Mouse (Mus musculus) midbrain, embryonic 15.5 days (tissue): ENCODE data around the gene Dscam. TPM values are rescaled to one million over a fixed set of nuclear protein-coding genes. Genes with fewer than 3 reads are reported as not detected.

Experiments
- ATAC-seq: fragments of 200-750 bp; cut with Nextera tagmentation; replicated peaks from 2 replicates; pipeline ENCODE4 v1.8.0; 2017; ENCODE audit warnings: moderate TSS enrichment
- H3K27ac ChIP-seq: fragments of 300-500 bp; sonication (generic); 2 replicates; pipeline ENCODE4 v1.5.1; 2015; ENCODE audit warnings: mild to moderate bottlenecking, inconsistent platforms
- H3K27me3 ChIP-seq: fragments of 300-500 bp; sonication (generic); replicated peaks from 2 replicates; pipeline ENCODE4 v1.6.1; 2015; ENCODE audit warnings: inconsistent platforms
- H3K36me3 ChIP-seq: fragments of 300-500 bp; sonication (generic); replicated peaks from 2 replicates; pipeline ENCODE4 v1.6.1; 2015; ENCODE audit warnings: inconsistent platforms
- H3K4me1 ChIP-seq: fragments of 300-500 bp; sonication (generic); 2 replicates; pipeline ENCODE4 v1.6.1; 2015; ENCODE audit warnings: inconsistent platforms
- H3K4me2 ChIP-seq: fragments of 300-500 bp; sonication (generic); 2 replicates; pipeline ENCODE4 v1.6.1; 2015; ENCODE audit warnings: inconsistent platforms, mild to moderate bottlenecking, moderate library complexity
- H3K4me3 ChIP-seq: fragments of 300-500 bp; sonication (generic); 2 replicates; pipeline ENCODE4 v1.5.1; 2015; ENCODE audit warnings: mild to moderate bottlenecking, inconsistent platforms
- H3K9ac ChIP-seq: fragments of 300-500 bp; sonication (generic); 2 replicates; pipeline ENCODE4 v1.6.1; 2015; ENCODE audit warnings: mild to moderate bottlenecking, inconsistent platforms
- H3K9me3 ChIP-seq: fragments of 300-500 bp; sonication (generic); 2 replicates; pipeline ENCODE4 v1.6.1; 2016; ENCODE audit warnings: inconsistent platforms
- WGBS: fragments of 180-500 bp; shearing (Covaris S2); methylation state at CpG from one replicate; pipeline ENCODE4 v1.1.7; 2015; ENCODE audit warnings: mixed read lengths; 5-methylcytosine and 5-hydroxymethylcytosine counted together
- polyA plus RNA-seq: library from polyadenylated mRNA; unstranded; fragments of >200 nt; fragmentation: Nextera tagmentation; extraction: Ambion mirVana; gene quantifications from 2 replicates; pipeline ENCODE4 v1.2.1, GENCODE M21; 2015

Dscam gene
- polyA plus RNA-seq, 1 experiment from 2014 or later, result 16.2 TPM

- Histone ChIP-seq H3K27ac (no peak overlapping the region), H3K9me3 (no peaks in the 10 kb centered on the region), H3K9ac (no peak overlapping the region), H3K27me3 (no peaks in the 10 kb centered on the region), H3K36me3 (no peaks in the 10 kb centered on the region), H3K4me1 (no peaks in the 10 kb centered on the region), H3K4me2 (no peak overlapping the region), H3K4me3 (no peak overlapping the region)
- WGBS, result 77% methylated on average over 3 of the region's 3 CpGs
- ATAC-seq, result no peak
Measured at GRCm38 (mm10) chr16:96599401-96600060, 571.0 kb downstream of the Dscam start.

GRCm38 (mm10) chr16:96575841-96576240 lies 594.7 kb downstream of the Dscam start:
- ATAC-seq, result no peak
- H3K9ac ChIP-seq, result no peak overlapping the region
- H3K9me3 ChIP-seq, result no peaks in the 10 kb centered on the region
- H3K27me3 ChIP-seq, result no peaks in the 10 kb centered on the region
- WGBS, result 85% methylated on average over 5 of the region's 5 CpGs
- H3K4me1 ChIP-seq, result no peaks in the 10 kb centered on the region
- no peaks in the 10 kb centered on the region for H3K36me3 ChIP-seq
- no peak overlapping the region for H3K27ac ChIP-seq
- no peak overlapping the region for H3K4me2 ChIP-seq
- no peak overlapping the region for H3K4me3 ChIP-seq

- peaks cover 11% of the 10 kb centered on the region for H3K4me1 ChIP-seq
- H3K9ac ChIP-seq, result no peak overlapping the region
- H3K36me3 ChIP-seq, result no peaks in the 10 kb centered on the region
- H3K27me3 ChIP-seq, result no peaks in the 10 kb centered on the region
- no peak for ATAC-seq
- H3K4me3 ChIP-seq, result no peak overlapping the region
- WGBS, result 65% methylated on average over 3 of the region's 3 CpGs
- no peaks in the 10 kb centered on the region for H3K9me3 ChIP-seq
- no peak overlapping the region for H3K4me2 ChIP-seq
- no peak overlapping the region for H3K27ac ChIP-seq
Measured at GRCm38 (mm10) chr16:96567428-96567827, 603.1 kb downstream of the Dscam start.

DNA sequence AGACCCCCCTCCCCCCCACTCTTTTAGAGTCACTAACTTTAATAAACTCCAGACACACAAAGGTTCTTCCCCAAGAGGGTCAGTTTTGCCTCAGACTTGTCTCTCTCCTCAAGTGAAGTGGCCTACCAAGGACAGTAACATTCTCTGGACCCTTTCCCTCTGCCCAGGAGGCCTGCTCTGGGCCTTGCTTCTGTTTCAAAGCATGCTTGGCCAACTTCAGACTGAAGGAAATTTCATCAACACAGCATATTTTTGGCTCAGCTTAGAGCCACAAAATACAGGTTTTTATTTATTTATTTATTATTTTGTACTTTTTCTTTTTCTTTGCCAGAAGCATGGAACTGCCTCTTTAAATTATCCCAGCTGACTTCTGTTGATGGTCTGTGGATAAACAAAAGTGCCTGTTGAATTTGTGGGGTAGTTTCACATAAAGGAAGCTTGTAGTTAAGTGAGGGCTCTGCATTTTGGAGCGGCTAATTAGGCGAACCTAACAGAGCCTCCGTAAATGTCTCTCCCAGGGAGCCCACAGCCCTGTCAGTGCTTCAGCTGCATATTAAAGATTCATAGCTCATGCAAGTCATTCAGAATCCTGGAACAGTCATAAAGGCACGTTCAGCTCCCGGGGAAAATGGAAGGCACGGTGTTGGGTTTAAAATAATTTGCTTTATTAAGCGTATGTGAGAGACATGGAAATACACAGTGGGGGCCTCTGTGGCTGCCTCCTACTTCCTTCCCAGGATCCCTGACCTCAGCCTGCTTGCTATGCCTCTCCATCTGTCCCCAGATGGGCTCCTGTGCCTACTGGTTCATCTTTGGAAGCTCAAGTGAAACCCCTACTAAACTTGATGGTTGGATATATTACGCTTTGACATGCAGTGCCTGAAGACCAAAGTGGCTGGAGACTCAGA lies 606.9 kb downstream of the Dscam start:
- WGBS, result 29% methylated on average over 8 of the region's 8 CpGs
- peaks cover 11% of the 10 kb centered on the region for H3K4me1 ChIP-seq
- peak overlapping the region; percentile 76 for H3K27ac ChIP-seq

DNA sequence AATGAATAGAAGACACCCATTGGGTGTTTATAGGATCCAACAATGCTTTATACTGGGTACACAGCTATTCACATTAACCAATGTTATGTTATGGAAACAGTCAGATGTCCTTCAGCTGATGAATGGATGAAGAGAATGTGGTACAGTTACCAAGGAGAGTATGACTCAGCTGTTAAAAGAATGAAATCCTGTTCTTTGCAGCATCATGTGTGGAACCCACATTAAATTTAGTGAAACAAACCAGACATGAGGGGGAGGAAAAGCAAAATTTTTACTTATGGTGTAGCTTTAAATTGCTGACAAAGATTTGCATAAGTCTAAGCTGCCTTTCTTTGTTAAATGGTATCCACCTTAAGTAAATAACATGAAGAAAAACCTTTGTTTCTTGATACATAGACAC lies 610.8 kb downstream of the Dscam start:
- H3K27ac ChIP-seq, result no peak overlapping the region
- no peaks in the 10 kb centered on the region for H3K27me3 ChIP-seq
- no peak for ATAC-seq
- no peaks in the 10 kb centered on the region for H3K36me3 ChIP-seq
- no peak overlapping the region for H3K4me2 ChIP-seq
- no peak overlapping the region for H3K9ac ChIP-seq
- no peak overlapping the region for H3K4me3 ChIP-seq
- no peaks in the 10 kb centered on the region for H3K9me3 ChIP-seq
- peaks cover 11% of the 10 kb centered on the region for H3K4me1 ChIP-seq

More for the DNA sequence above, 606.9 kb downstream of the Dscam start:
- Histone ChIP-seq H3K4me2 (no peak overlapping the region), H3K4me3 (no peak overlapping the region), H3K9me3 (no peaks in the 10 kb centered on the region), H3K9ac (no peak overlapping the region), H3K36me3 (no peaks in the 10 kb centered on the region), H3K27me3 (no peaks in the 10 kb centered on the region)
- peak; percentile 73 for ATAC-seq

DNA sequence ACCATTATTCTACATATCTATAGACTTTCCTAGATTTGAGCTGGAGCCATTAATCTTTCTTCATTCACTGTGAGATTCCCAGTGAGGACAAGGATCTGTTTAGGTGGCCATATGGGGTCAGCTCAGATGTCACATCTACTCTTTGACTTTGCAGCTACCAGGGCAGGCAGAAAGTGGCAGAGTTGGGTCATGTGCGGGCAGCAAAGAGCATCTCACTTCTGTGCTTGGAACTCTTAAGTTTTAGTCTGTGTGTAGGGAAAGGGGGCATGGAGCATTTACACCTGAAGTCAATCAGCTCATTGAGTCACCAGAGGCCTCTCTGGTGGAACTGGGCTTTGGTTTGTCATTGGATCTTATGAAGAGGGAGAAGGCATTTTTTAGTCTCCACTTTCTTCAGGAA lies 612.2 kb downstream of the Dscam start:
- WGBS, result 100% methylated on average over 1 of the region's 1 CpGs

DNA sequence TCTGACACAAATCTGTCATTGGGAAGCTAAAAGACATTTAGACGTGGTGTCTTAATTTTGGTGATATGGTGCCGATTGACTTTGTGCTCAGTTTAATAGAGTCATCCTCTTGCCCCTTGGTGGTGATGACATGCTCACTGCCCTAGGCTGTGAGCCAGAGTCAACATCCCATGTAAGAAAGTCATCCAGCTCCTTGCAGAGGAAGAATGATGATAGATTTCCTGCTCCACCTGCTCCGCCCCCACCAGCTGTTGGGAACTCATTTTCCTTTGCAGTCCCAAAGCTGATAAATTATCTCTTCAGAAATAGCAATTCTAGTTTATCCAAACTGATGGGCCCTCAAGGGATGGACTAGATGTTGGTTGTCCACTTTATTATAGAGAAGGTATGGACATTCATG lies 613.9 kb downstream of the Dscam start:
- H3K4me2 ChIP-seq, result no peak overlapping the region
- H3K9me3 ChIP-seq, result no peaks in the 10 kb centered on the region
- no peak overlapping the region for H3K27ac ChIP-seq
- ATAC-seq, result no peak
- no peaks in the 10 kb centered on the region for H3K4me1 ChIP-seq
- H3K4me3 ChIP-seq, result no peak overlapping the region
- H3K36me3 ChIP-seq, result no peaks in the 10 kb centered on the region
- 74% methylated on average over 3 of the region's 3 CpGs for WGBS
- no peaks in the 10 kb centered on the region for H3K27me3 ChIP-seq
- H3K9ac ChIP-seq, result no peak overlapping the region

More for the DNA sequence above, 612.2 kb downstream of the Dscam start:
- H3K9me3 ChIP-seq, result no peaks in the 10 kb centered on the region
- H3K27ac ChIP-seq, result no peak overlapping the region
- H3K27me3 ChIP-seq, result no peaks in the 10 kb centered on the region
- H3K4me1 ChIP-seq, result peaks cover 3% of the 10 kb centered on the region; the same call in 1 of the 2 replicates
- no peak overlapping the region for H3K9ac ChIP-seq
- no peak overlapping the region for H3K4me3 ChIP-seq
- no peaks in the 10 kb centered on the region for H3K36me3 ChIP-seq
- ATAC-seq, result no peak
- H3K4me2 ChIP-seq, result no peak overlapping the region

GRCm38 (mm10) chr16:96555412-96555811 lies 615.1 kb downstream of the Dscam start:
- H3K36me3 ChIP-seq, result no peaks in the 10 kb centered on the region
- 75% methylated on average over 4 of the region's 4 CpGs for WGBS
- H3K9ac ChIP-seq, result no peak overlapping the region
- H3K4me3 ChIP-seq, result no peak overlapping the region
- no peaks in the 10 kb centered on the region for H3K9me3 ChIP-seq
- H3K4me2 ChIP-seq, result no peak overlapping the region
- H3K27ac ChIP-seq, result no peak overlapping the region
- no peaks in the 10 kb centered on the region for H3K4me1 ChIP-seq
- no peaks in the 10 kb centered on the region for H3K27me3 ChIP-seq
- ATAC-seq, result no peak

GRCm38 (mm10) chr16:96552680-96553079 lies 617.9 kb downstream of the Dscam start:
- no peaks in the 10 kb centered on the region for H3K36me3 ChIP-seq
- no peaks in the 10 kb centered on the region for H3K9me3 ChIP-seq
- no peak overlapping the region for H3K4me3 ChIP-seq
- H3K27ac ChIP-seq, result no peak overlapping the region
- H3K4me1 ChIP-seq, result no peaks in the 10 kb centered on the region
- WGBS, result 53% methylated on average over 2 of the region's 2 CpGs
- ATAC-seq, result peak; percentile 83
- H3K4me2 ChIP-seq, result no peak overlapping the region
- no peaks in the 10 kb centered on the region for H3K27me3 ChIP-seq
- H3K9ac ChIP-seq, result no peak overlapping the region

GRCm38 (mm10) chr16:96541056-96541455 lies 629.5 kb downstream of the Dscam start:
- Histone ChIP-seq H3K4me3 (no peak overlapping the region), H3K9ac (no peak overlapping the region), H3K36me3 (no peaks in the 10 kb centered on the region), H3K4me1 (no peaks in the 10 kb centered on the region), H3K4me2 (no peak overlapping the region), H3K9me3 (no peaks in the 10 kb centered on the region), H3K27ac (no peak overlapping the region), H3K27me3 (no peaks in the 10 kb centered on the region)
- no peak for ATAC-seq
- 46% methylated on average over 2 of the region's 2 CpGs for WGBS
